Mouse (Mus musculus) cerebellum, adult 2 months (tissue): Measurements from ENCODE around the gene Dtd1.

Experiments used
- CTCF ChIP-seq: fragments of 200-500 bp; IDR thresholded peaks from 2 replicates; pipeline ENCODE4 v1.5.1; 2011; ENCODE audit warnings: low read depth, mild to moderate bottlenecking, control low read depth, low read length, moderate library complexity, borderline replicate concordance; ENCODE audit not compliant: insufficient read depth
- POLR2A ChIP-seq: fragments of 200-500 bp; IDR thresholded peaks from 2 replicates; pipeline ENCODE4 v1.6.1; 2011; ENCODE audit warnings: low read length, control low read depth, borderline replicate concordance; ENCODE audit not compliant: insufficient read depth

GRCm38 (mm10) chr2:144709704-144710103 lies 110.0 kb downstream of the Dtd1 start:
- TF ChIP-seq POLR2A (no peak), CTCF (no peak)
